In genomic region chr9:75546885-75547553, GRCm38 (mm10) we compare ENCODE assay signal across 8 mouse cellular contexts. TPM values are rescaled to one million over a fixed set of nuclear protein-coding genes. Genes with fewer than 3 reads are reported as not detected.
DNase-seq lines count a peak whose midpoint lies in the region; ATAC-seq and TF ChIP-seq lines count a peak whose summit lies in the region.

No protein-coding gene starts in this region.

- TF ChIP-seq EP300 in liver, embryonic 14.5 days (IDR thresholded peaks at IDR 0.05; ENCODE audit: low read depth) = no peak

- no peaks in the 10 kb centered on the region; the same call in 1 of the 2 replicates for H3K9me3 ChIP-seq in liver, embryonic 14.5 days (ENCODE audit: control insufficient read depth, low read length)
- H3K9me3 ChIP-seq in forebrain, embryonic 13.5 days (replicated peaks) = peaks cover 7% of the 10 kb centered on the region

- 43% methylated on average over 12 of the region's 12 CpGs for WGBS in liver, embryonic 14.5 days (ENCODE audit: insufficient replicate concordance)
- 41% methylated on average over 12 of the region's 12 CpGs for WGBS in small intestine, adult 2 months
- WGBS in forebrain, embryonic 13.5 days = 85% methylated on average over 12 of the region's 12 CpGs

- DNase-seq in frontal cortex, adult 2 months (ENCODE audit: extremely low spot score in 1 of 2, low spot score in 1 of 2) = no peak
- DNase-seq in c-Kit-positive CD71-positive TER-119-positive erythroid progenitor cells, embryonic 14.5 days (ENCODE audit: low spot score) = peak; percentile 71
- peak; percentile 94 to 95 for DNase-seq in heart, postnatal 14 days
- peak; percentile 58 to 61 (median 59) for DNase-seq in liver, embryonic 14.5 days (ENCODE audit: low read depth in 3 of 3, low spot score in 3 of 3)
- DNase-seq in layer of hippocampus, adult 11-12 months (ENCODE audit: low spot score) = no peak

- ATAC-seq in frontal cortex, adult (ENCODE audit: low TSS enrichment) = 0 out of 2 replicates have a peak, but pooled peaks have one; percentile 33
- peak; percentile 64 for ATAC-seq in liver, embryonic 14.5 days (ENCODE audit: insufficient read depth)
- ATAC-seq in forebrain, embryonic 13.5 days = no peak

- H3K4me2 ChIP-seq in liver, embryonic 14.5 days (ENCODE audit: low read depth) = peak overlapping the region; percentile 44
- H3K4me2 ChIP-seq in forebrain, embryonic 13.5 days = no peak overlapping the region

- H3K4me3 ChIP-seq in liver, embryonic 14.5 days (ENCODE audit: insufficient read depth in 1 of 2, low read depth in 2 of 2, low read length in 2 of 2) = no peak overlapping the region
- H3K4me3 ChIP-seq in small intestine, adult 2 months (ENCODE audit: low read depth, low read length) = no peak overlapping the region
- no peak overlapping the region for H3K4me3 ChIP-seq in forebrain, embryonic 13.5 days

- H3K27ac ChIP-seq in liver, embryonic 14.5 days = no peak overlapping the region
- peak overlapping the region; percentile 65 for H3K27ac ChIP-seq in small intestine, adult 2 months (ENCODE audit: insufficient read depth, low read depth, low read length)
- no peak overlapping the region for H3K27ac ChIP-seq in forebrain, embryonic 13.5 days

- H3K4me1 ChIP-seq in liver, embryonic 14.5 days (replicated peaks; ENCODE audit: control insufficient read depth in 2 of 2, insufficient read depth in 2 of 2, low read length in 1 of 2) = peaks cover 9 to 20% of the 10 kb centered on the region in 2 experiments
- peaks cover 15% of the 10 kb centered on the region for H3K4me1 ChIP-seq in small intestine, adult 2 months (ENCODE audit: control insufficient read depth, insufficient read depth, insufficient read length, low read length)
- peaks cover 14% of the 10 kb centered on the region for H3K4me1 ChIP-seq in forebrain, embryonic 13.5 days

- no peak for TF ChIP-seq POLR2A in small intestine, adult 2 months (IDR thresholded peaks at IDR 0.05; ENCODE audit: low read depth, low read length)

- H3K36me3 ChIP-seq in liver, embryonic 14.5 days (replicated peaks; ENCODE audit: control insufficient read depth, insufficient read depth, low read depth) = no peaks in the 10 kb centered on the region
- H3K36me3 ChIP-seq in small intestine, adult 2 months (ENCODE audit: control insufficient read depth, insufficient read depth, low read length) = no peaks in the 10 kb centered on the region
- H3K36me3 ChIP-seq in forebrain, embryonic 13.5 days (ENCODE audit: poor library complexity, severe bottlenecking) = no peaks in the 10 kb centered on the region

- no peak for TF ChIP-seq CTCF in liver, embryonic 14.5 days (IDR thresholded peaks at IDR 0.05; ENCODE audit: low read depth)
- no peak for TF ChIP-seq CTCF in small intestine, adult 2 months (IDR thresholded peaks at IDR 0.05; ENCODE audit: extremely low read depth, insufficient read length, insufficient replicate concordance, low read depth, low read length)

- H3K27me3 ChIP-seq in liver, embryonic 14.5 days (ENCODE audit: control insufficient read depth, insufficient read depth, low read length) = no peaks in the 10 kb centered on the region
- no peaks in the 10 kb centered on the region for H3K27me3 ChIP-seq in small intestine, adult 2 months (ENCODE audit: control insufficient read depth, insufficient read depth, low read length)
- no peaks in the 10 kb centered on the region for H3K27me3 ChIP-seq in forebrain, embryonic 13.5 days

- intact Hi-C loops in heart, postnatal 14 days (cut with DNase I) = no loop called here

- no peak overlapping the region for H3K9ac ChIP-seq in liver, embryonic 14.5 days (replicated peaks)
- no peak overlapping the region for H3K9ac ChIP-seq in forebrain, embryonic 13.5 days

RNA-seq across cellular contexts. Expression of gene Tmod3, which starts 12.4 kb away (rescaled TPM):
- polyA plus RNA-seq in frontal cortex, adult 2 months (2012; rRNA removed) = 53.7 and 62.4 TPM in 2 replicates
- total RNA-seq in heart, postnatal 14 days (2021) = 10 to 100 TPM; 85.9 to 86.1 TPM
- polyA plus RNA-seq in liver, embryonic 14.5 days (2012; rRNA removed) = 6.7 and 9.1 TPM in 2 replicates
- polyA plus RNA-seq in liver, embryonic 14.5 days (2014; fragmentation: Nextera tagmentation; extraction: Ambion mirVana) = 23.5 and 23.8 TPM in 2 replicates
- 6.0 and 13.4 TPM in 2 replicates for polyA plus RNA-seq in small intestine, adult 2 months (2012; rRNA removed)
- 101 TPM in 2 replicates for polyA plus RNA-seq in forebrain, embryonic 13.5 days (2015; fragmentation: Nextera tagmentation; extraction: Ambion mirVana)

Comparison
In these comparisons a context has a peak if more than half of its experiments do, and no peak if none do; other contexts are left out.
1. DNase-seq: peak in c-Kit-positive CD71-positive TER-119-positive erythroid progenitor cells, embryonic 14.5 days (single experiment), heart, postnatal 14 days (2 of 2) and liver, embryonic 14.5 days (3 of 3); none in frontal cortex, adult 2 months (0 of 2) and layer of hippocampus, adult 11-12 months (single experiment).